Mouse (Mus musculus) gastrocnemius, postnatal 4 days (tissue): ENCODE results near the gene Bhmt. TPM values are rescaled to one million over a fixed set of nuclear protein-coding genes. Genes with fewer than 3 reads are reported as not detected.

ENCODE experiments used
- DNase-seq, 2 experiments: peaks; one replicate each; pipeline ENCODE4 v3.0.0; 2021 to 2022; ENCODE audit warnings: low spot score in 2 of 2, mixed read lengths in 2 of 2
- long read RNA-seq, 2 experiments: library from polyadenylated mRNA; stranded (forward); transcript quantifications; one replicate each; pipeline ENCODE4 v2.0.0; 2021
- total RNA-seq, 2 experiments: library from RNA; stranded (reverse); gene quantifications; 2 replicates each; pipeline ENCODE4 v1.2.3; 2021

Gene Bhmt
- 1 to 10 TPM in 1 of 2 experiments, under 1 TPM in 1; 0.47 to 3.2 TPM for total RNA-seq
- long read RNA-seq, experiment 1, result 0 reads
- long read RNA-seq, experiment 2, result 0 reads

GRCm38 (mm10) chr13:93637282-93638245 lies at the start of gene Bhmt:
Gene Bhmt (minus strand): TSS chr13:93637961.
- no peak for DNase-seq

GRCm38 (mm10) chr13:93687321-93687720 lies 49.6 kb upstream of the Bhmt start:
- no peak for DNase-seq

GRCm38 (mm10) chr13:93685226-93685625 lies 47.5 kb upstream of the Bhmt start:
- no peak for DNase-seq

GRCm38 (mm10) chr13:93683336-93683735 lies 45.6 kb upstream of the Bhmt start:
- no peak for DNase-seq

- DNase-seq, result no peak
Observed at GRCm38 (mm10) chr13:93676864-93677263, 39.1 kb upstream of the Bhmt start.

GRCm38 (mm10) chr13:93674131-93674561 lies 36.4 kb upstream of the Bhmt start, which contains the start of the genes Bhmt2 and Dmgdh:
Gene Bhmt2 (minus strand): TSS chr13:93674302.
Gene Dmgdh (plus strand): TSS chr13:93674433.
- no peak for DNase-seq

GRCm38 (mm10) chr13:93673296-93673695 lies 35.5 kb upstream of the Bhmt start:
- no peak for DNase-seq

- no peak for DNase-seq
Observed at GRCm38 (mm10) chr13:93672371-93672770, 34.6 kb upstream of the Bhmt start.

- DNase-seq, result no peak
Observed at GRCm38 (mm10) chr13:93667586-93667985, 29.8 kb upstream of the Bhmt start.

GRCm38 (mm10) chr13:93657941-93658340 lies 20.2 kb upstream of the Bhmt start:
- DNase-seq, result no peak

- no peak for DNase-seq
Observed at GRCm38 (mm10) chr13:93653382-93653781, 15.6 kb upstream of the Bhmt start.

- no peak for DNase-seq
Observed at GRCm38 (mm10) chr13:93648387-93649130, 10.8 kb upstream of the Bhmt start.

GRCm38 (mm10) chr13:93639636-93640035 lies 1.9 kb upstream of the Bhmt start:
- no peak for DNase-seq

GRCm38 (mm10) chr13:93636561-93636960 lies 1.2 kb downstream of the Bhmt start:
- DNase-seq, result no peak

GRCm38 (mm10) chr13:93632927-93633326 lies 4.8 kb downstream of the Bhmt start:
- DNase-seq, result no peak

- no peak for DNase-seq
Observed at GRCm38 (mm10) chr13:93630941-93631705, 6.6 kb downstream of the Bhmt start.

- DNase-seq, result no peak
Observed at GRCm38 (mm10) chr13:93628861-93629260, 8.9 kb downstream of the Bhmt start.

- no peak for DNase-seq
Observed at GRCm38 (mm10) chr13:93614361-93614948, 23.3 kb downstream of the Bhmt start.

GRCm38 (mm10) chr13:93613771-93614170 lies 24.0 kb downstream of the Bhmt start:
- no peak for DNase-seq
